Mouse (Mus musculus) fat pad, adult 2 months (tissue): ENCODE data around the gene Smurf1.

ENCODE experiments used
- DNase-seq: peaks from one replicate; pipeline ENCODE4 v3.0.0-alpha.2; 2011; ENCODE audit warnings: low read depth, low spot score; ENCODE audit errors: extremely low read depth

Gene Smurf1

DNA sequence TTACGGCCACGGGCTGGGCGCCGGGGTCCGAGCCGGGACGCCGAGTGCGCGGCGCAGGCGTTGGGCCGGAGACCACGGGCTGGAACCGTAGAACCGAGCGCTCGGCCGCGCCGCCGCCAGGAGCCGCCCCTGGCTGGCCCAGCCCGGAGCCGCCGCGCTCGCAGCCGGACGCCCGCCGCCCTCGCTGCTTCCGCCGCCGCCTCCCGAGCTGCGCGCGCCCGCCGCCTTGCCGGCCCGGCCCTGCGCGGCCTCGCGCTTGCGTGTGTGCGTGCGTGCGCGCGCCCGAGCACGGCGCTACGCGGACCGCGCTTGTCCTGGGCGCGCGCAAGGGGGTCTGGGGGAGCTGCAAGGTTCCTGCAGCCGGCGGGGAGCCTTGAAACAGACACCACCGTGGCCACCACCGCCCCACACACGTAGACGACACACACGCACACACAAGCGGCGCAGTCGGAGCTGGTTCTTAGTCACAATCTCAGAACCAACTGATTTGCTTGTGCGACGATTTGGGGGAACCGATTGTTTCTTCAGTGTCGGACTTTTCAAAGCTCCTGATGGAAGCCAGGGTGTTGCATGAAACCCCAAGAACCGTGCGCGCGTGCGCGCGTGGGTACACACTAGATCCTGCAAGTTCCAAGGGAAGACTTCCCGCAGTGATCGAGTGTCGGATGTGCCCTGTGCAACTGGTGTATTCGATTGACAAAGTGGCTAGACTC is at the start of gene Smurf1:
TSS of gene Smurf1 (minus strand) at position 209 of the 713 bp plus-strand sequence.
- no peak for DNase-seq

DNA sequence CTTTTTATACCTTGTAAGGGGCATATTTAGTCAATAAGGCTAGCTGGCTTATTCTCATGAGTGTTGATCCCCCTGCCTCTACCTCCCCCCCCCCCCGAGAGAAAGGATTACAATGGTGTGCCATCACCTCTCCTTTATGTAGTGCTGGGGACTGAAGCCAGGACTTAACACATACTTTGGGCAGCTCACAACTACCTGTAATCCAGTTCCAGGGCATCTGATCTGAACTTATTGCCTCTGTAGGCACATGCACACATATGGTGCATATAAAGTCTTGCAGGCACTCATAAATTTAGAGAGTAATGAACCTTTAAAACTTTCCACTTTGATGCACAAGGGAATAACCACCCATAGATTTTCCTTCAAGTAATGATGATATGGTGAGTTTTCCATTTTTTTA is 48.6 kb upstream of the Smurf1 start:
- no peak for DNase-seq

GRCm38 (mm10) chr5:145008878-145009659 is 43.4 kb upstream of the Smurf1 start:
- DNase-seq: no peak

- DNase-seq: peak; percentile 47
Observed at GRCm38 (mm10) chr5:145005596-145005995, 39.9 kb upstream of the Smurf1 start.

DNA sequence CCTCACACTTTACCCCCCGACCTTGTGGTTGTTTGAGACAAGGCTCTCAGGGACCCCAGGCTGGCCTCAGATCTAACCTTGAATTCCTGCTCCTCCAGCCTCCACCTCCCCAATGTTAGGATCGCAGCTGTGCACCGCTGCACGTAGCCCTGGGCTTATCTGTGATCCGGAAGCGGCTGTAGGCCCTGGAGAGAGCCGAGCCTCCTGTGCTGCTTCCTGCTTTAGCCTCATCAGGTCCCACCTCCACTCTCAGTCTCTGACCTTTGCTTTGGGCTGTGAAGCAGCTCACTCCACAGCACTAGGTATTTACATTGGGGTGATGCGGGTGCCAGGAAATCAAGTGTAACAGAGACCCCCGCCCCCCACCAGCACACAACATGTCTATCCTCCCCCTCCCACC is 38.8 kb upstream of the Smurf1 start:
- no peak for DNase-seq

DNA sequence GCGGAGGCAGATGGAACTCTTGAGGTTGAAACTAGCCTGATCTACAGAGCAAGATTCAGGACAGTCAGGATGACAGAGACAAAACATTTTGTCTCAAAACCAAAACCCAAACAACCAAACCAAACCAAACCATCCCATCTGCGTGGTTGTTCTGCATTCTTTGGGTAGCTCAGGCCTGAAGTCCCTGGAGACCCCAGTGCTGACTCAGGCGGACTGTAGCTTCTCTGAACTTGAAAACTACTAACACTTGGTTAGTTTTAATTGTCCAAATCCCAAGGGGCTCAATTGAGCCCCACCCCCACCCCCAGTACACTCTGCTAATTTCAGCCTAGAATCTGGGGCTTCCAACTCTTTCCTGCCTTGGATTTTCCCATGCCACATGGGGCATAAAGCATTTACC is 37.7 kb upstream of the Smurf1 start:
- DNase-seq: no peak

DNA sequence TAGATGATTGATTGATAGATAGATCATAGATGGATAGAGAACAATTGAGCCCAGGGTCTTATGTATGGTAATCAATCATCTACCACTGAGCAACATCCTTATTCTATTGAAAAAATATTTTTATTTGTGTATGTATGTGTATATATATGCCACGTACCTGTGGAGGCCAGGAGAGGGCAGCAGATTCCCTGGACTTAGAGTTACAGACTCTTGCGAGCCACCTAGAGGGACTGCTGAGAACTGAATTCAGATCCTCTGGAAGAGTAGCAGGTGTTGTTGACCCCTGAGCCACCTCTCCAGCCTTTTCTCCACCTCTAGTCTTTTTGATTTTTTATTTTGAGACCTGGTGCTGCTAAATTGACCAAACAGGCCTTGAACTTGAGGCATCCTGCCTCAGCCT is 32.8 kb upstream of the Smurf1 start:
- no peak for DNase-seq

GRCm38 (mm10) chr5:144990481-144990880 is 24.8 kb upstream of the Smurf1 start:
- DNase-seq: no peak

GRCm38 (mm10) chr5:144990051-144990450 is 24.4 kb upstream of the Smurf1 start:
- DNase-seq: no peak

DNA sequence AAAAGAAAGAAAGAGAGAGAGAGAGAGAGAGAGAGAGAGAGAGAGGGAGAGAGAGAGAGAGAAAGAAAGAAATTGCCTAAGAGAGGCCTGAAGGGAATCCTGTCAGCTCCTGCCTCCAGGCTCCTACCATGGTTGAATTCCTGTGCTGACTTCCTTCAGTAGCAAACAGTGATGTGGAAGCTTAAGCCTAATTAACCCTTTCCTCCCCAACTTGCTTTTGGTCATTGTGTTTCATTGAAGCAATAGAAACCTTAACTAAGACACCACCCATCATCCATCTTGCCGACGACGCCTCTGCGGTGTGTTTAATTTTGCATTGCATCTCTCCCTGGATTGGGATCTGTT is 23.4 kb upstream of the Smurf1 start:
- no peak for DNase-seq

GRCm38 (mm10) chr5:144988340-144989060 is 22.9 kb upstream of the Smurf1 start:
- no peak for DNase-seq

GRCm38 (mm10) chr5:144987561-144987960 is 21.9 kb upstream of the Smurf1 start:
- DNase-seq: no peak

- DNase-seq: no peak
Observed at GRCm38 (mm10) chr5:144984839-144985238, 19.2 kb upstream of the Smurf1 start.

DNA sequence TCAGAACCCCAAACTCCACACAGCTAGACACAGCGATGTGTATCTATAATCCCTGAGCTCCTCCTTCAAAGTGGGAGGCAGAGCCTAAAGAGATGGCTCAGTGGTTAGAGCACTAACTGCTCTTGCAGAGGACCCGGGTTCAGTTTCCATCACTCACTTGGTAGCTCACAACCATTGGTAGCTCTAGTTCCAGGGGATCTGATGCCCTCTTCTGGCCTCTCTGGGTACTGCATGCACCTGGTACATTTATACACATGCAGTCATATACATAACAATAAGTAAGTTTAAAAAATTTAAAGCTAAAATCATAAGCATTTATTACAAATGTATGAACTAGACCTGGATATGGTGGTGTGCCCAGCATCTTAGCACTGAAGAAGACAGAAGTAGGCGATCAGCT is 17.6 kb upstream of the Smurf1 start:
- no peak for DNase-seq

- no peak for DNase-seq
Observed at GRCm38 (mm10) chr5:144979110-144979509, 13.5 kb upstream of the Smurf1 start.

- no peak for DNase-seq
Observed at GRCm38 (mm10) chr5:144978533-144979107, 13.0 kb upstream of the Smurf1 start.

DNA sequence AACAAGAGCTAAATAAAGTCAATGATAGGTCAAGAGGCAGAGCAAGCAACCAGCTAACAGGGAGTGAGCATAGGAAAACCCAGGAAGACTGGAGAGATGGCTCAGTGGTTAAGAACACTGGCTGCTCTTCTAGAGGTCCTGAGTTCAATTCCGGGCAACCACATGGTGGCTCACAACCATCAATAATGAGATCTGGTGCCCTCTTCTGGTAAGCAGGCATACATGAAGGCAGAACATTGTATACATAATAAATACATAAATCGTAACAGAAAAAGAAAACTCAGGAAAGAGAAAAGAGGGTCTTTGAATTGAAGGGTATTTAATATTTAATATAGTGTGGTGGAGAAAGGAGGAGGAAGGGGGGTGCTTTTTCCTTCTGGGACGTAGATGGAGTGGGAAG is 5.6 kb upstream of the Smurf1 start:
- no peak for DNase-seq

DNA sequence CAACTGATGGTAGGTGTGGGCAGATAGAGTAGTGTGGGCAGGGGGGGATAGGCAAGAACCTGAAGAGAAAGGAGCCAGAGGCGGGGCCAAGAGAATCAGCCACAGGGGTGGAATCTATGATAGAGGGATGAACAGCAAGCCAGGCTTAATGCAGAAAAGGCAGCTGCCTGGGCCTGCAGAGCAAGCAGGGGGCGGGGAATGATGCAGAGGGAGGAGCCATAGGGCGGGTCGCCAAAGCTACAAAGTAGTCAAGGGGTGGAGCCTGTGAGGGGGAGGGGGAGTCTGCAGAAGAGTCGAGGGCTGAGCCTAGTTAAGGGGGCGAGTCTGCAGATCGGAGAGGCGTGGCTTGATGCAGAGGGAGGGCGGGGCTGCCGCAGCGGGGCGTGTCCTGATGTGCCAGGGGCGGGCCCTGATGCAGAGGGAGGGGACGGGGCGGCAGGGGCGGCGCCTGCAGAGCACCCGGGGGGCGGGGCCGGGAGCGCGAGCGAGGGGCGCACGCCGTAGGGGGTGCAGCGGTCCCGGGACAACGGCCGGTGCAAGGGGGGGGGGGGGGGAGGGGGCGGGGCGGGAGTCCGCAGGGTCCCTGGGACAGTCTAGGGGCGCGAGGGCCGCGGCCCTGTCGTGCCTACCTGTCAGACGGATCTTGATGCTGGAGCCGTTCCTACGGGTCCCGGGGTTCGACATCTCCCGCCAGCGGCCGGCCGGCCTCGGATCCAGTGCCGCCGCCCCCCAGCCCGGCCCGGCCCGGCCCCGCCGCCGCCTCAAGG is 592 bp downstream of the Smurf1 start:
- DNase-seq: no peak

DNA sequence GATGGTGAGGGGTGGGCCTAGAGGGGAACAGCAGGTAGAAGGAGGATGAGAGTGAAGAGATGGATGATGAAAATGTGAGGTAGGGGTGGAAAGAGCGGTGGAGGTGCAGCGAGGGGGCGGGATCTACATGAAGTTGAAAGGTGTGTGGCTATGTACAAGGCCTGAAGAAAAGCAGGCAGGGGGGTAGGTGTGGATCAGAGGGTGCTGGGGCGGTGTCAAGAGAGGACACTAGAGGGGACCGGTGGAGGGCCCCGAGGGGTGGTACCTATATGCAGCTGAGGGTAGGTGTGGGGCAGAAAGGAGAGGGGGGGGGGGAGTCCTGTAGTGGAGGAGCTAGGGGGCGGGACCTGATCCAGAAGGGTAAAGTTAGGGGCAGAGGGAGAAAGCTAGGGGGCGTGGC is 1.2 kb downstream of the Smurf1 start:
- no peak for DNase-seq

- no peak for DNase-seq
Observed at GRCm38 (mm10) chr5:144963817-144964261, 1.8 kb downstream of the Smurf1 start.

DNA sequence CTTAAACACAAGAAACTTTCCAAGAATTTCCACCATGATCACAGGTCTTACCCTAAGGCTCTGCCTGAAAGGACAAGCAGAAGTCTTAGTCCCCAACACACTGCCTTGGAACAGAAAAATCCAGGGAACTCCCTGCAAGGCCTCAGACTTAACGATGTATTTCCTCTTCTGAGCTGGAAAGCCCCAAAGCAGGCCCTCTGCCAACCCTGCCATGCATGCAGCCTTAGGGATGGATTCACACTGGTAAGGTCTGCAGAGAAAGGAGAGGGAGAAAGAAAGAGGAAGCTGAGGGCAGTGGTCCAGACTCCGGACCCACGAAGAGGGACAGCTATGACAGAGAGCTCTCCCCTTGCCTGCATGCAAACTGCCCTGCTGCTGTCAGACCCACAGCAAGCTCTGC is 2.2 kb downstream of the Smurf1 start:
- no peak for DNase-seq
